Mouse (Mus musculus): ENCODE measurements around the gene Wnt5b.

DNA sequence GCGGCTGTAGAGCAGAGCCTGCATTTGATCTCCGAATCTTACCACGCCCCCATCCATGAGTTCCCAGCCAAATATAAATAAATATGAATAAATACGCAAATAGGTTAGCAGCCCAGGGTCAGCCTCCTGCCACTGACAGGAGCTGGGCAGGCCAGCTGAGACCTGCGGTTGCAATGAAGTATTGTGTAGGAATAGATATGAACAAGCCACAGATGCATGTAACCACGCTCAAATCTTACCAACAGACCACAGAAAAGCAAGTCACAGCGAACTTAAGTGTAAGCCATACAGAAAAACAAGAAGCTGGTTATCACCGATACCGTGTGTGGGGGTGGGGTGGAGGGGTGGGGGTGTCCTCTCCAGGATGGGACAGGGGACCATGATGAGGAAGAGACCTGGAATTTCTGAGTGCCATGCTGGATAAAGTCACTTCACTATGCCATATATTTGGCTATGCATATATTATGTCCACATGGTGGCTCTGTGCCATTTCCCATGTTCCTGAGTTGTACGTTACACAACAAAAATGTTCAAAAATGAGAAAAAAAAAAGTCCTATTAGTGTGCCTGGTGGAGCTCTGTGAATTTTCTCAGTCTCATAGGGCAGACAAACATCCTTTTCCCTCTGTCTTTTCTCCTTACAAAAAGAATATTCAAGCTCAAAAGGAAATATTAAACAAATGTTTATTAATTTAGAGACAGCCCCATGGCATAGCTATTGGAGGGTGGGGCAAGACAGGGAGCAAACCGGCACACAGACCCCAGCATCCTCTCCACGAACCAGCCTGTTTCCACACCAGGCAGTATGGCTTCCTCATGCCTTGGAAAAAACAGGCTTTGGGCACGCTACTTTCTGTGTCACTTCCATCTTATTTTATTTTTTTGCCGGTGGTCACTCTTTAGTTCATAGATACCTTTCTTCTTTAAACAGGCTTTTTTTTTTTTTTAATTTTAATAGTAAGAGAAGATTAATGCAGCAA is 92.9 kb downstream of the Wnt5b start:
- no peak for TF ChIP-seq CTCF (IDR thresholded peaks at IDR 0.05; ENCODE audit: low read depth, low read length)
- no peak for TF ChIP-seq POLR2A (IDR thresholded peaks at IDR 0.05; ENCODE audit: borderline replicate concordance, low read depth, low read length)
